Mouse (Mus musculus): ENCODE data around the gene Ubxn11.
"Not testable (repeated sequence)": the region's sequence is repeated elsewhere in the genome, so short reads cannot be mapped to it uniquely, and the experiment has no call there.

Ubxn11 gene

DNA sequence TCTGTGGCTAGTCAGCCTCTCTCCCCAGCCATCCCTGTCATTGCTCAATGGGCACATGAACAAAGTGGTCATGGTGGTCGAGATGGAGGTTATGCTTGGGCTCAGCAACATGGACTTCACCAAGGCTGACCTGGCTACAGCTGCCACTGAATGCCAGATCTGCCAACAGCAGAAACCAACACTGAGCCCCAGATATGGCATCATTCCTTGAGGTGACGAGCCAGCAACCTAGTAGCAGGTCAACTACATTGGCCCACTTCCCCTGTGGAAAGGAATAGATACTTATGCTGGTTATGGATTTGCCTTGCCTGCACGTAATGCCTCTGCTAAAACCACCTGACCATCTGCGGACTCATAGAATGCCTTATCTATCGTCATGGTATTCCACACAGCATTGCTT, 41.9 kb downstream of the Ubxn11 start:
- not testable (repeated sequence) for DNase-seq (ENCODE audit: low read depth, low spot score)

DNA sequence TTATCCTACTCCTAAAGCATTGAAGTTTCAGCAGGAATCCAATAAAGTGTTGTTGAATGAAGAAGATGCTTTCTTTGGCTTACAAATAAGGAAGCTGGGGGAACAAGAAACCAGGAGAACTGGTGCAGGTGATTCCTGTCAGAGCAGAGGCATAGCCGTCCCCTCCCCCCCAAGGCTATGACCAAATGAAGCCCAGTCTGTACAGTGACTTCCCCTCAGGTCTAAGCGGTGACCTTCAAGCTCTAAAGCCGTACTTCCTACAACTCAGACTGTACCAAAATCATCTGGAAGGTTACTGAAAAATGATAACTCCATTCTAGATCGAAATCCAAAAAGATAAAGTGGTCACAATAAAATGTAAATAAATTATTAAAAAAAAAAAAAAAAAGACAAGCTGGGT, 47.0 kb downstream of the Ubxn11 start:
- DNase-seq (ENCODE audit: low read depth, low spot score): no peak

DNA sequence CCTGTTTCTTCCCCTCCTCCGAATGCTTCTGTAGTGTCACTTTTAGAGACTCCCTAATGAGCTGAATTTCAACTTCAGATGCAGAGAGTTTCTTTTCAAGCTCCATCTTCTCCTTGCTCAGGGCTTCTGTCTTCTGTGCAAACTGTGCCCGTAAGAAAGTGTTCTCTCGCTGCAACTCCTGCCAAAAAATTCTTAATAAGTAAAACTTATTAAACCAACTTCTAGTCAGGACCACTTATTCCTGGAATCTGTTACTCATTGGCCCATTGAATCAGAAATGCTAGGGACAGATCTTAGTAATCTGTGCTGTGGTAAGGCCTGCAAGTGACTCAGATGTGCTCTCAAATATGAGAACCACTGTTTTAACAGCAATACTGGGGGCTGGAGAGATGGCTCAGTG, 49.7 kb downstream of the Ubxn11 start:
- DNase-seq (ENCODE audit: low read depth, low spot score): no peak

DNA sequence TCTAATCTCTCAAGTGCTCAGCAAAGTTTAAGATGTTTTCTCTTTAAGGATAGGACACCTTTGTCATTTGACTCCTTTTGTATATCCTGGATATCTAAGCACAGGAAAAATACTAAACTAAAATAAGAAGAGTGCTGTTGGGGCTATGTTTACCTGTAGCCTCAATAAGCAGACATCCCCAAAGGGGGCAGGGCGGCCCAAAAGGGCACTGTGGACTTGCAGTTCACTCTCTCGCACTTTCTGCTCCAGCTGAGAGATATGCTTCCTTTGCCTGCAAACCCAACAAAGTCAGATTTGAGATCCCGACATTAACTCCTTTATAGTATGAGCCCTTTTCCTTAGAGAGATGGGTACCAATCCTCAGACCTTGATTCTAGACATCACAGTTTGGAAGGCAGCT, 51.3 kb downstream of the Ubxn11 start:
- DNase-seq (ENCODE audit: low read depth, low spot score): no peak

DNA sequence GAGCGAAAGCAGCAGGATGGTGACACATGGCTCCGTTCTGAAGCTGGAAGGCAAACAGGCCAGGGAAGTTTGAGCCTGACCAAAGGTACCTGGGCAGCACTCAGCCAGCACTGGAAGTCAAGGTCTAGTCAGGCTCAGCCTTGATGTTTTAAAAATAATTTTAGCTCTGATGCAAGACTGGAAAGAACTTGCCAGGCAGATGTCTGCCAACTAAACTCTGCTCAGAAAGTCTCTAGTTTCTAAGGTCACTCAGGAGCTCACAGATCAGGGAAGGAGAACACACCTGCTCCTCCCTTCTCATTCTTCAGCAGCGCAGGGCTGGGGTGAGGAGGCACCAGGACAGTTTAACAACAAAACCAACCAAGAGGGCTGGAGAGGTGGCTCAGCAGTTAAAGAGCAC, 52.0 kb downstream of the Ubxn11 start:
- DNase-seq (ENCODE audit: low read depth, low spot score): no peak

DNA sequence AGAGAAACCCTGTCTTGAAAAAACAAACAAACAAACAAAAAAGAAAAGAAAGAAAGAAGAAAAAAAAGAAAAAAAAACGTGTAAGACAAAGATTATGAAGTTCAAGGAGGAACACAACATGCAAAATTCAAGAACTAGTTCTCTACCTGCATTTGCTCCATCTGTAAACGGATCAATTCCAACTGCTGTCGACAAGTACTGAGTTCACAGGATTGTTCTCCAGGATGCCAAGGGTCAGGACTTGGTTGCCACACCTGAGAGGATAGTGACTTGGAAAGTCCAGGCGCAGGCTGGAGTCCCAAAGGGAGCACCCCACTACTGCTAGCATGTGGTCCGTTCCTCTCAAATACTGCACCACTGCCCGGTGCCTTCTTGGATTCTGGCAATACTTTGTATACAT, 53.2 kb downstream of the Ubxn11 start:
- DNase-seq (ENCODE audit: low read depth, low spot score): no peak

DNA sequence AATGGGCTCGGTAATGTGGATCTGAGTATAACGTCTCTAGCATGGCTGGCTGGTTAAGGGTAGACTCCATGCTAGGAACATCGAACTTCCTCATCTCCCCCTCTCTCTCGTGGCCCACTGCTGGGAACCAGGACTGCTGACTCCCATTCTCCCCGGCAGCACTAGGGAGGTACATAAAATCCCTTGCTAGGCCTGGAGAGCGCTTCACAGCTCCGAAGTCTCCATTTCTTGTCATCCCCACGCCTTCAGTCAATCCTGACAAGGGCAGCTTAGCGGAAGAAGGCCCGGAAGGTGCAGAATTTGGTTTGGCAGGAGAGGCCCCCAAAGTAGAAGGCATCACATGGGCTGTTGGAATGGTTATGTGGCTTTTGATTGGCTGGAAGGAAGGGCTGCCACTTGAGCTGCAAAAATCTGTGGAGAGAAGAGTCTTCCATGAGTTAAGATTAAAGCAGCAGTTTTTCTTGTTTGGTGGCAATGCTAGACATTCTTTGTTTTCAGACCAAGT, 53.6 kb downstream of the Ubxn11 start:
- DNase-seq (ENCODE audit: low read depth, low spot score): no peak

DNA sequence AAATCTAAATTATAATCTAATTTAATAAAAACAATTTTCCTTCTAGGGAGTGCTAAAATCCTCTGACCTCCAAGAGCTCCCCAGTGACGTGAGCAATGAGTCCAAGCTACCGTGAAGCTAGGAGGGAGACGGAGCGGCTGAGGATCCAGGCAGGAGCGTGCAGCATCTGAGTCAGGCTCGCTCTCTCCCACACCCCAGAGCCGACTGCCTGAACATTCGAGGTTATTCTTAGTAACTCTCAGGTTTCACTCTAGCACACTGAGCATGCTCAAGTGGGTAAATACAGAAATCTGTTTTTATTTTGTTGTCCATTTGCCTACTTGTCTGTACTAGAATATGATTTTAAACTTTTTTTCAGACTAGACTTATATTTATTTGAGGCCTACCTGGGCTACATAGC, 54.4 kb downstream of the Ubxn11 start:
- DNase-seq (ENCODE audit: low read depth, low spot score): no peak

DNA sequence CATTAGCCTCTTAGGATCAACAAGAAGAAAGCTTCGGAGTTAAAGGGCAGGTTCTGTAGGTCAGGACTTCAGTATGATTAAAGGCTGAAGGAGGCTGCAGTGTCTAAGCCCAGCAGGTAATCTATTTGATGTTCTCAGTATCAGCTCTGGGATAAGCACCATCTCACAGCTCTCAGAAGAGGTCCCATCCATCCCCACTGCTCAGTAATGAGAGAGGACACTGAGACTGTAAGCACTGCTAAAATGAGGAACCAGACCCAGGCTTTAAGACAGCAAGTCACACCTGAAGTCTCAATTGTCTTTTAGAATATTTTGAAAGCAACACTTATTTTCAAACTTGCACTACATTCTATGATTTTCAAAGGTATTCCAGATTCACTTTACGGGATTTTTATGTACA, 55.2 kb downstream of the Ubxn11 start:
- no peak for DNase-seq (ENCODE audit: low read depth, low spot score)

DNA sequence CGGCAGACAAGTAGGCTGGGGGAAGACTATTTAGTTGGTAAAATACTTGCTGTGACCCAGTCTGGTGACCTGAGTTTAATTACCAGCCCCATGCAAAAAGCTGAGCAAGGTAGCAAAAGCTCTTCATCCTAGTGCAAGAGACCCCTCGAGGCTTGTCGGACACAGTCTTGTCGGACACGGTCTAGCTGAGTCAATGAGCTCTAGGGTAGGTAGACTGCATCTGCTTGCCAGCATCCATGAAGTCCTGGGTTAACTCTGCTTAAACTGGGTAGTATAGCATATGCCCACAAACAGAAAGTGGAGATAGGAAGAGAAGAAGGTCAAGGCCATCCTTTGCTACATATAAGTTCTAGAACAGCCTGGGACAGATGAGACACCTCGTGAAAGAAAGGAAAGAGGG, 56.4 kb downstream of the Ubxn11 start:
- DNase-seq (ENCODE audit: low read depth, low spot score): no peak

DNA sequence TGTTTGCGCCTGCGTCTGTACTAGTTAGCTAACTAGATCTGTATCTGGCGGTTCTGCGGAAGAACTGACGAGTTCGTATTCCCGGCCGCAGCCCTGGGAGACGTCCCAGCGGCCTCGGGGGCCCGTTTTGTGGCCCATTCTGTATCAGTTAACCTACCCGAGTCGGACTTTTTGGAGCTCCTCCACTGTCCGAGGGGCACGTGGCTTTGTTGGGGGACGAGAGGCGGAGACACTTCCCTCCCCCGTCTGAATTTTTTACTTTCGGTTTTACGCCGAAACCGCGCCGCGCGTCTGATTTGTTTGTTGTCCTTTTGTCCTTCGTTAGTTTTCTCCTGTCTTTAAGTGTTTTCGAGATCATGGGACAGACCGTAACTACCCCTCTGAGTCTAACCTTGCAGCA, 57.7 kb downstream of the Ubxn11 start:
- DNase-seq (ENCODE audit: low read depth, low spot score): not testable (repeated sequence)

DNA sequence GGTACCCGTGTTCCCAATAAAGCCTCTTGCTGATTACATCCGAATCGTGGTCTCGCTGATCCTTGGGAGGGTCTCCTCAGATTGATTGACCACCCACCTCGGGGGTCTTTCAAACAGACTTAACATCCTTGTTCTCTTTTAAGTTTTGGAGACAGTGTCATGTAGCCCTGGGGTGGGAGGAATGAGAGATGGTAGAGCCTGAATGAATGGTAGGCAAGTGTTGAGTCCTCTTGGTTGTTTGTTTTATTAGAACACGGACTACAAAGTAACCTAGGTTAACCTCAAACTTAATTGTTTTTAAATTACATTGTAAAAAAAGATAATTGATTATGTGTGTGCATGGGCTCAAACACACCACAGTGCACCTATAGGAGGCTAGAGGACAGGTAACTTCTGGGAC, 62.2 kb downstream of the Ubxn11 start:
- DNase-seq (ENCODE audit: low read depth, low spot score): no peak

DNA sequence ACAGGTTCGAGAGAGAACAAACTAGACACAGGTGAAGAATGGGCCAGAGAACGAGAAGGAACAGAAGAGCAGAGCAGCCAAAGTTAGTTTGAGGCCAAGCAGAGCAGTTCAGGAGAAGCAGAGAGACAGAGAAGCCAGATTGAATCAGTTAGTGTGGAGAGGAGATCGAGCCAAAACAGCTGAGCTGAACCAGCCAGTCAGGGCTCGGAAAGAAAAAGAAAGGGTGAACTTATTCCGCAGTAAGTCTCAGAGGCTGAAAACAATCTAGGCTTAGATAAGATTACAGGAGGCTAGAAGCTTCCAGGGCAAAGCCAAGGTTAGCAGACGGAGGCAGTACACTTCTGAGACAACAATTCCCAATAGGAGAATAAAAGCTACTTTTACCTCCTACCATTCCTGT, 62.7 kb downstream of the Ubxn11 start:
- DNase-seq (ENCODE audit: low read depth, low spot score): no peak

DNA sequence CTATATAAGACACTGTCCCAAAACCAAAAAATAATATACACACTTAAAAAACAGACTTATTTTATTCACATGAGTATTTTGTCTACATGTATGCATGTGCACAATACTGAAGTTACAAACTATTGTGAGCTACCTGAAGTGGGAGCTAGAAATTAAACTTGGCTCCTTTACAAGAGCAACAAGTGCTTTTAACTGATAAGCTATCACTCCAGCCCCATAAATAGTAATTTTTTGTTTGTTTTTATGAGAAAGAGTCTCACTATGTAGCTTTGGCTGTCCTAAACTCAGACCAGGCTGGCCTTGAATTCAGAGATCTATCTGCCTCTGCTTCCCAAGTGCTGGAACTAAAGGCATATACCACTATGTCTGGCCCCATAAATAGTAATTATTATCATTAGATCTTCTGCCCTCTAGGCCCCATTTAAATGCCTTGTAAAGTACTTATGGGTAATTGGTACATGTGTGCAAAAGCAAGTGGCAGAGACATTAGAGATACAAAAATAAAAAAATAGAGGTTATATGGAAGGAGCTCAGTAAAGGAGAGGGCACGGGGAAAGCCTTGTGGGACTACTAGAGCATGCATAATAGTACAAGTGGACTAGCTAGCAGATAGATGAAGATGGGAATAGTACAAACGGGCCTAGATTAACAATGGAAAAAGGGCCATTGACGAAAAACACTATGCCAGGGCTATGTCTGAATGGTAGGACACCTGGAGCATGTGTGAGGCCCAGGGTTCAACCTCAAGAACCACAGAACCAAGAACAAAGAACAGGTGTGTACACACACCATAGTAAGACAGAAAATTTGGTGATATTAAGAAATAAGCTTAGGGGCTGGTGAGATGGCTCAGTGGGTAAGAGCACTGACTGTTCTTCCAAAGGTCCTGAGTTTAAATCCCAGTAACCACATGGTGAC, 63.4 kb downstream of the Ubxn11 start:
- no peak for DNase-seq (ENCODE audit: low read depth, low spot score)

DNA sequence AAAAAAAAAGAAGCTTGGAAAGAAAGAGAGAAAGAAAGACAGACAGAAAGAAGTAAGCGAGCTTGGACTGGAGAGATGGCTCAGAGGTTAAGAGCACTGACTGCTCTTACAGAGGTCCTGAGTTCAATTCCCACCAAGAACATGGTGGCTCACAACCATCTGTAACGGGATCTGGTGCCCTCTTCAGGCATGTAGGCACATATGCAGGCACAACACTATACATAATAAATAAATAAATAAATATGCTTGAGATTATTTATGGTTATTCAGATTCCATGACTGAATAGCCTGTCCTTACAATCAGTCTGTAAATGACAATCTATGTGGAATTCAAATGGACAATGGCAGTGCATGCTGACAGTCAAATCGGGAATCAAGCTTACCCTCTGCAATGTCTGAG, 64.5 kb downstream of the Ubxn11 start:
- DNase-seq (ENCODE audit: low read depth, low spot score): no peak

DNA sequence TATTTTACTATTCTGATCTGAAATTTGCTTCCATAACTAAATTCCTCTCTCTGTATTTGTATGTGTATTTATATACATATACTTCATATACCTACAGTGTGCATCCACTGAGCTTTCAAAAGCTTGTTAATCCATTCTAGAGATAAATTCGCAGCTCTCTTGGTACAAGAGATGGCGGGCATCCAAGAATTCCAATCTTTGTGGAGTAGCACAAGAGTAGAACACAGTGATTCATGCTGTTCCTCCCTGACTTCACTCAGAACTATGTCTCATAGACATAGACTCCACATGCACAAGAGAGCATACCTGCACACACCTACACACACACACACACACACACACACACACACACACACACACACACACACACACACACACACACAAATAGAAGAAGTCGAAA, 70.0 kb downstream of the Ubxn11 start:
- DNase-seq (ENCODE audit: low read depth, low spot score): no peak

Data from embryo, embryonic 11.5 days (tissue).